Mouse (Mus musculus) ES-E14 (cell line): ENCODE data around the gene Hunk.

Experiments used
- MAFK ChIP-seq: IDR thresholded peaks from 2 replicates; pipeline ENCODE4 v1.6.1; 2014; ENCODE audit warnings: mild to moderate bottlenecking, low read depth, low read length, inconsistent platforms; ENCODE audit not compliant: insufficient read depth
- ZNF384 ChIP-seq: IDR thresholded peaks from 2 replicates; pipeline ENCODE4 v1.6.1; 2012; ENCODE audit warnings: low read depth, low read length, inconsistent platforms

- no peak for TF ChIP-seq ZNF384
- TF ChIP-seq MAFK: no peak
These were observed 26.5 kb upstream of the Hunk start for GRCm38 (mm10) chr16:90359329-90359728.
